Mouse (Mus musculus) ovary, adult 2 months (tissue): ENCODE measurements around the gene Drd5. TPM values are rescaled to one million over a fixed set of nuclear protein-coding genes. Genes with fewer than 3 reads are reported as not detected.

Experiments
- polyA plus RNA-seq: library from polyadenylated mRNA; depleted of rRNA; stranded (reverse); fragments of >200 nt; gene quantifications from 2 replicates; pipeline ENCODE4 v1.2.3, GENCODE M21; 2012; rRNA removed

Drd5 gene
- polyA plus RNA-seq: not detected in 2 replicates

GRCm38 (mm10) chr5:38318966-38319786, at the start of gene Drd5:
TSS of gene Drd5 (plus strand) at chr5:38319367.

DNA sequence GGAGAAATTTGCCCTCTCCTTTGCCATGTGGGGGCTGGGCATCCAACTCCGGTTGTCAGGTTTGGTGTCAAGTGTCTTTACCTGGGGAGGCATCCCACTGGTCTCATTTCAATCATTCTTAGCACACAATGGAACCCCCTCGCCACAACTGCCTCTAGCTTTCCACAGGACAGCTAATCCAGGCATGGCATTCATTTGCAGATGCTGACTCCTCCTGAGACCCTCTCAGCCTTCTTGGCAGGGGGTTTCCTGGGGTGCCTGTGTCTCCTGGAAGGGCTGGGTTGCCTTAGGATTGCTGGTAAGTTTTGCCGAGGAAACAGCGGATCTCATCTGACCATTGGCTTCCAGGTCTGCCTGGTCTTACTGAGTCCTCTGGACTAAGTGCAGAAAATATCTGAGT, 43.4 kb upstream of the Drd5 start, which contains the start of gene Otop1:
TSS of gene Otop1 (plus strand) at position 202 of the 400 bp plus-strand sequence.

Other genes with a start within 250 kb of the Drd5 start
- 29.7 and 30.0 TPM in 2 replicates for gene Nsg1, start 159.5 kb upstream of the Drd5 start, polyA plus RNA-seq
- 22.6 and 23.1 TPM in 2 replicates for gene Zbtb49, start 98.9 kb upstream of the Drd5 start, polyA plus RNA-seq
- 1.9 and 3.1 TPM in 2 replicates for gene Lyar, start 98.9 kb upstream of the Drd5 start, polyA plus RNA-seq
- gene Tmem128, start 59.2 kb upstream of the Drd5 start, polyA plus RNA-seq: 17.5 and 21.0 TPM in 2 replicates
- 0.29 and 0.94 TPM in 2 replicates for gene Otop1, start 43.4 kb upstream of the Drd5 start, polyA plus RNA-seq
- gene Slc2a9, start 183.8 kb downstream of the Drd5 start, polyA plus RNA-seq: 1.9 TPM in 2 replicates
- 179 and 192 TPM in 2 replicates for gene Wdr1, start 243.9 kb downstream of the Drd5 start, polyA plus RNA-seq